Mouse (Mus musculus): ENCODE results near the gene Hecw2.

DNA sequence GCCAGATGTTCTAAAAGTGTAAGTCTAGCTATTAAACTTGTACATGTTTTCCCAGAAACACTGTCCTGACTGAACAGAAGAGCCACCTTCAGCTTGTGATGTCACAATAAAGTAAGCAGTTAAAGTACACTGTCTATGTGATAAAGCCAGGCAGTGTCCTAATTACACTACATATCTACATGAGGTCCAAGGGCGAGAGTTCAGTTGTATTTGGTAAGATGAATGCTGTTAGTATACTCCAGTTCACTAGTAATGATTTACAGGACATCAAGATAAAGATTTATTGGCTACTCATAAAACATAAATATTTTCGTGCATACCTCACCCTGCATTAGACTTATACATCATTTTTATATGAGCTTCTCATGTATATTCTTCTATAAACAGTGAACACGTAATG, 305.2 kb downstream of the Hecw2 start:
- TF ChIP-seq POLR2A (IDR thresholded peaks at IDR 0.05; ENCODE audit: borderline replicate concordance, low read depth, low read length) (no peak), CTCF (IDR thresholded peaks at IDR 0.05; ENCODE audit: low read depth, low read length) (no peak)
